Mouse (Mus musculus) c-Kit-negative CD71-positive TER-119-positive erythroid progenitor cells, embryonic 14.5 days (primary cell): ENCODE data around the gene Chmp2b.

Experiments used
- DNase-seq: peaks from one replicate; pipeline ENCODE4 v3.0.0-alpha.2; 2013; ENCODE audit warnings: low read depth, low spot score

The Chmp2b gene

GRCm38 (mm10) chr16:65526695-65527094, 35.8 kb downstream of the Chmp2b start:
- DNase-seq: no peak

- no peak for DNase-seq
Measured at GRCm38 (mm10) chr16:65526004-65526403, 36.5 kb downstream of the Chmp2b start.

GRCm38 (mm10) chr16:65520211-65520610, 42.3 kb downstream of the Chmp2b start, which contains the start of gene Pou1f1:
Gene Pou1f1, plus strand, starts transcription at chr16:65520511.
- DNase-seq: no peak

- DNase-seq: no peak
Measured at GRCm38 (mm10) chr16:65514223-65514622, 48.3 kb downstream of the Chmp2b start.

GRCm38 (mm10) chr16:65497049-65497448, 65.5 kb downstream of the Chmp2b start:
- no peak for DNase-seq

- no peak for DNase-seq
Measured at GRCm38 (mm10) chr16:65496030-65496429, 66.5 kb downstream of the Chmp2b start.
